Mouse (Mus musculus) stomach, postnatal 0 days (tissue): Measurements from ENCODE around the gene Fam69b.

Experiments
- CTCF ChIP-seq: IDR thresholded peaks from 2 replicates; pipeline ENCODE4 v1.5.1; 2016; ENCODE audit warnings: antibody characterized with exemption, low read depth, mild to moderate bottlenecking, moderate library complexity
- EP300 ChIP-seq: optimal IDR thresholded peaks from 2 replicates; pipeline ENCODE3; 2016; ENCODE audit warnings: antibody characterized with exemption

GRCm38 (mm10) chr2:26615459-26616124, 12.7 kb upstream of the Fam69b start:
- TF ChIP-seq CTCF (no peak), EP300 (no peak)
